Mouse (Mus musculus) frontal cortex, postnatal 36 days (tissue): Measurements from ENCODE around the gene Kif7.

ENCODE experiments used
- DNase-seq, 2 experiments: peaks; one replicate each; pipeline ENCODE4 v3.0.0; 2022; ENCODE audit warnings: low spot score in 2 of 2

Kif7 gene

GRCm38 (mm10) chr7:79715187-79715981, at the start of gene Kif7:
TSS of gene Kif7 (minus strand) at chr7:79715720.
- peak in 1 of 2 experiments; percentile 31 for DNase-seq

DNA sequence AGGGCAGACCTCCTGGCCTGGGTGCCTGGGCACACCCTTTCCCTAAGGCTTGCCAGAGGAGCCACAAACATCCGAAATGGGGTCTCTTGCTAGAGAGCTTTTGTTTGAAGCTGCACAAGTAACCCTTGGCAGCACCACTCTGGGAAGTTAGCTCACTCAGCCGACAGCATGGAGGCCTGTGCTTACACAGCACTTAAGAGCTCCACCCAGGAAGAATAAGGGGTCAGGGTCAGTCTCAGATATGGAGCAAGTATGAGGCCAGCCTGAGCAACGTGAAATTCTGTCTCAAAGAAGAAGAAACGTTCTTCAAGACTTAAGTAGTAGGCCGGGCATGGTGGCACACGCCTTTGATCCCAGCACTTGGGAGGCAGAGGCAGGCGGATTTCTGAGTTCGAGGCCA, 46.6 kb upstream of the Kif7 start:
- DNase-seq, result no peak

GRCm38 (mm10) chr7:79761124-79761876, 45.8 kb upstream of the Kif7 start:
- DNase-seq, result no peak

DNA sequence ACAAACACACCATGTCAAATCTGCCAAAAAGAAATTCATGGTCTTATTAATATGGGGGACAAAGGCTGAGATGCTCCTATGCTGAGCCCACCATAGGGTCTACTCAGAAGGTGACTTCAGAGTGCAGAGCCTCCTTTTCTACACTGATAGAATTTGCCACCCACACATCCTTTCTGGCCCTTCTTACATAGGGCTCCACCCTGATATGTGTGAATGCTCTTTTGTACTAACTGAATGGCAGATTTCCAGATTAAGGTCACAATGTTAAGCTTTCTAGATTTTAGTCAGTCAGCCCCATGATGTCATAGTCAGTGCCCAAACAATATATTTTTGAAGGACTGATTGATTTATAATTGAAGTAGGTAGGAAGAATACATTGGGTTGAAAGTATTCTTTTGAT, 44.2 kb upstream of the Kif7 start:
- DNase-seq, result no peak

GRCm38 (mm10) chr7:79758176-79758575, 42.7 kb upstream of the Kif7 start:
- no peak for DNase-seq

GRCm38 (mm10) chr7:79756334-79756733, 40.8 kb upstream of the Kif7 start:
- DNase-seq, result no peak

DNA sequence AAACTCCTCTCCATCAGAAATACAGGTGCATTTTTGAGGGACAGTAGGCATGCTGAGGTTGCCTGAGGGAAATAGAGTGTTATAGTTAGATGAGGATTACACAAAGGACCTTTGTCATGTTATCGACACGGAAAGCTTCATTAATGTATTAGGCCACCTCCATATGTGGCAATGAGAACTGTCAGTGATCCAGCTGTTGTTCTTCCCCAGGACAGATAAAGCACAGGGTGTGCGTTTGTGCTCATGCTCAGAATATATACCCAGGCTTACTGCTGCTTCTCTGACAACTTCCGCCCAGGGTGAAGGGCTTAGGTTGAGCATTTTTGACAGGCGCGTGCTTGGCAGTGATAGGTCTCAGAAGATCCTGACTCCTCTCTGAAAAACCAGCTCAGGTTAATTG, 34.0 kb upstream of the Kif7 start:
- DNase-seq, result no peak

GRCm38 (mm10) chr7:79747659-79748058, 32.1 kb upstream of the Kif7 start:
- no peak for DNase-seq

- DNase-seq, result no peak
These were observed 29.1 kb upstream of the Kif7 start for GRCm38 (mm10) chr7:79744585-79744984.

GRCm38 (mm10) chr7:79744051-79744450, 28.5 kb upstream of the Kif7 start:
- peak; percentile 22 to 39 for DNase-seq

GRCm38 (mm10) chr7:79742659-79743536, 27.4 kb upstream of the Kif7 start, which contains the start of the genes Pex11a and Wdr93:
TSS of gene Pex11a (minus strand) at chr7:79743131.
TSS of gene Wdr93 (plus strand) at chr7:79743163.
- peak; percentile 65 to 81 for DNase-seq

- DNase-seq, result no peak
These were observed 26.7 kb upstream of the Kif7 start for GRCm38 (mm10) chr7:79742277-79742658.

DNA sequence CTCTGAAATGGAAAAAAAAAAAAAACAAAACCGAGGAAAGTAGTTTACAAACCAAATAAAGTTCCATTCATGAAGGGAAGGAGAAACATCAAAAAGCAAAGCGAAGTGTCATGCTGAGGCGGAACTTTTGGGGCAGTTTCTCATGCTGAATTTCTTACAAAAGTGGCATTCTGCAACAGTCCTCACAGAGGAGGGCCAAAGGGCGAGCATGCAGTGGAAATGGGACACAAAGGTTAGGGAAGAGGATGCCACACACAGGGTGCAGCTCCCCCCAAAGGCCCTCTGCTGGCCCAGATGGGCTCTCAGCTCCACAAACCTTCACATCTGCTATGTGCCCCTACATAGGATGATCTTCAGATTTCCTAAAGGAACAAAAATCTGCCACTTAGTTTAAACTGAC, 24.8 kb upstream of the Kif7 start:
- DNase-seq, result no peak

- DNase-seq, result no peak
These were observed 23.4 kb upstream of the Kif7 start for GRCm38 (mm10) chr7:79738913-79739312.

DNA sequence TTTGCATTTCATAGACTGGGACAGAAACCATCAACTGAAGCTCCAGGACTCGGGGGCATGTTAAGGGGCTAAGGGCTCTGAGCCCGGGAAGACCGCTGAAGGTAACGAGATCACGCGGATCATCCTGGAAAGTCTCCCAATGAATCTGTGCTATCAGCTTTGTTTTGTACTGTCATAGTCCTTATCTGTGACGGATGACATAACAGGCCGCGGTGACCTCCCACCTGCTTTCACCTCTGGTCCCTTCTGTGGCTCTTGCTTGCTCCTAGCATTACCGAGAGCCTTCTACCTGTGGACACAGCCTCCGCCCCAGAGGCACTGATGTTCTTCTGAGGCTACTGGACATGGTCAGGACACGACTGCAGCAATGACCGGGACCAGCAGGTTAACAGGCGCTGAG, 21.0 kb upstream of the Kif7 start:
- no peak for DNase-seq

DNA sequence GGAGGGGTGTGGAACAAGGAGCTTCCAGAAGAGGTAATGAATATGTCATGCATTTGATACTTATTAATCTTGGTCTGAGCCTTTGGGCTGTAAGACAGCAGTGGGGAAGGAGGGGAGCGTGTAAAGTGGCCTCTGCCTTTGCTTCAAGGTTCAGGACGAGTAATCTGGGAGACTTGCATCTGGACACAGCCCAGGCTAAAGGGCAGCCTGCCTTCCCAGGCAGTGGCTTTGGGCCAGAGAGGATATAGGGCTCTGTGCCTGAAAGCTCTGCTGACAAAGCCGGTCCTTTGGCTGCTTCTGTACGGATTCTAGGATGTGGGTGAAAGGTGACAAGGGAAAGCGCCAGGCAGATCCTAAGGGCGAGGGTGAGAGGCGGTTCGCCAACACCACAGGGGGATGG, 19.0 kb upstream of the Kif7 start:
- DNase-seq, result no peak

DNA sequence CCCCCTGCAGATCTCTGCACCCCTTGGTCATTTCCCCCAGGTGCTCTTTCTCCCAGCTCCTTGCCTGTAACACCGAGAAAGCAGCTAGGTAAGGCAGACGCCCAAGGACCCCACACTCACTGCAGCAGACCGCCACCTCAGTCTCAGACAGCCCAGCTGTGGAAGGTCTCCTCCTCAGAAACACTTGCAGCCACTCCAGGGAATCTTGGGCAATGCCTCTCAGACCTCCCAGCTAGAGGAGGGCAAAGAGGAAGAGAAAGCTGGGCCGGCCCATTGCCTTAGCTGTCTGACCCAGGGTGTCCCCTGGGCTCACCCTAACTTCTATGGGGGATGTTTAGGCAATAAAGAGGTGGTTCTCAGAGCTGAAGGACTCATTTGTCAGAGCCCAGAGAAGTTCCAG, 17.1 kb upstream of the Kif7 start, which contains the start of gene Plin1:
Gene Plin1 (minus strand): TSS at position 282 of the 400 bp plus-strand sequence.
- no peak for DNase-seq

DNA sequence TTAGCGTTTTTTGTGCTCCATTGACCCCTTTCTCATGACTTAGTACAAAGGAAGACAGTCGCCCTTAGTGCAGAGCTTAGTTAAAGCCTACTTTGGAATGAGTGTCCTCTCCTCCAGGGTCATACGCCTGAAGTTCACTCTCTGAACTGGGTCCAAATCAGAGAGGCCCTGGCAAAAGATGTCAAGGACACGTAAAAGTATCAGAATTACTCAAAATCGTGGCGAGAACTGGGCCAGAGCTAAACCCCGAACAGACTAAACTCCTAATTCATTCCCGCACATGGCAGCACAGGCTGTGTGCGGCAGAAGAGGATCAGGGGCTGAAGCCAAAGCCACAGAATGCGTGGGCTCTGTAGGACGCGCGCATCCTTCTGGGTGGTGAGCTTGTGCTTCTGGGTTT, 15.9 kb upstream of the Kif7 start:
- DNase-seq, result no peak

DNA sequence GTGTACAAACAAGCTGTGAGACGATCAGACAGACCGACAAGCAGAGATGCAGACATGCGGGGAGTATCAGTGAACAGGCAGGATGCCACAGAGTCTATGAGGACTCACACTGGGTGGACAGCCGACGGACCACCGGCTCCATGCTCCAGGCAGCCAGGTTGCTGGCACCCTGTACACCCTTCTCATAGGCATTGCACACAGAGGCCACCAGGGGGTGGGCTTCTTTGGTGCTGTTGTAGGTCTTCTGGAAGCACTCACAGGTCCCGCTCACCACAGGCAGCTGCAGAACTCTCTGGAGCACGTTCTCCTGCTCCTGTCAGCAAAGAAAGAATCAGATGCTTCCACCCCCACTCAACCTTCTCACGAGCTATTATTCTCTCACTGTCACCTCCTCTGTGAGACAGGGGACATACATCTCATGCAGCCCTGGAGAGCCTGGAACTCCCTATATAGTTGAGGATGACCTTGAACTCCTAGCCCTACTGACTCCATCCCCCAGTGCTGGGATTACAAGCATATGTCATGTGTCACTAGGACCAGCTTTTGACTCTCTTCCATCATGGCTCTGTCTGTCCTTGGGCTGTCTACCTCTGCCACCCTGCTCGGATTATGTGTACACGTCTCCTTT, 14.3 kb upstream of the Kif7 start:
- no peak for DNase-seq

- DNase-seq, result peak; percentile 66 to 73
These were observed 13.6 kb upstream of the Kif7 start for GRCm38 (mm10) chr7:79729169-79729568.

- DNase-seq, result peak; percentile 44 to 61
These were observed 12.7 kb upstream of the Kif7 start for GRCm38 (mm10) chr7:79728219-79728618.
